Mouse (Mus musculus): ENCODE data around the gene Pcbp2.

Pcbp2 gene

GRCm38 (mm10) chr15:102468675-102469370, 1.5 kb upstream of the Pcbp2 start:
- DNase-seq: no peak

GRCm38 (mm10) chr15:102470605-102471294, 411 bp downstream of the Pcbp2 start:
- DNase-seq: peak; percentile 75 to 85

GRCm38 (mm10) chr15:102471295-102471645, 931 bp downstream of the Pcbp2 start:
- DNase-seq: no peak

- DNase-seq: no peak
Observed at GRCm38 (mm10) chr15:102471727-102472126, 1.4 kb downstream of the Pcbp2 start.

- peak in 1 of 2 experiments; percentile 32 for DNase-seq
Observed at GRCm38 (mm10) chr15:102473246-102473645, 2.9 kb downstream of the Pcbp2 start.

- no peak for DNase-seq
Observed at GRCm38 (mm10) chr15:102474520-102474919, 4.2 kb downstream of the Pcbp2 start.

- DNase-seq: no peak
Observed at GRCm38 (mm10) chr15:102483136-102483535, 12.8 kb downstream of the Pcbp2 start.

- no peak for DNase-seq
Observed at GRCm38 (mm10) chr15:102485853-102486252, 15.5 kb downstream of the Pcbp2 start.

GRCm38 (mm10) chr15:102487664-102488063, 17.3 kb downstream of the Pcbp2 start:
- DNase-seq: no peak

- no peak for DNase-seq
Observed at GRCm38 (mm10) chr15:102498322-102498721, 28.0 kb downstream of the Pcbp2 start.

- DNase-seq: no peak
Observed at GRCm38 (mm10) chr15:102499370-102499769, 29.0 kb downstream of the Pcbp2 start.

GRCm38 (mm10) chr15:102499851-102500250, 29.5 kb downstream of the Pcbp2 start:
- no peak for DNase-seq

GRCm38 (mm10) chr15:102500479-102500878, 30.1 kb downstream of the Pcbp2 start:
- no peak for DNase-seq

- DNase-seq: no peak
Observed at GRCm38 (mm10) chr15:102501084-102501814, 30.9 kb downstream of the Pcbp2 start.

- DNase-seq: no peak
Observed at GRCm38 (mm10) chr15:102502254-102502840, 32.0 kb downstream of the Pcbp2 start.

- no peak for DNase-seq
Observed at GRCm38 (mm10) chr15:102503447-102503846, 33.1 kb downstream of the Pcbp2 start, which contains the start of gene Gm10337. Gene Gm10337, plus strand, starts transcription at chr15:102503722.

GRCm38 (mm10) chr15:102503924-102504782, 33.8 kb downstream of the Pcbp2 start:
- DNase-seq: no peak

- DNase-seq: peak in 1 of 2 experiments; percentile 13
Observed at GRCm38 (mm10) chr15:102505073-102505769, 34.9 kb downstream of the Pcbp2 start.

- DNase-seq: no peak
Observed at GRCm38 (mm10) chr15:102505770-102506463, 35.6 kb downstream of the Pcbp2 start.

- no peak for DNase-seq
Observed at GRCm38 (mm10) chr15:102506464-102506830, 36.1 kb downstream of the Pcbp2 start.

- no peak for DNase-seq
Observed at GRCm38 (mm10) chr15:102506864-102507263, 36.5 kb downstream of the Pcbp2 start.
